In genomic region chr2:163460622-163461021, GRCm38 (mm10) we compare ENCODE assay signal across 19 mouse cellular contexts. TPM values are rescaled to one million over a fixed set of nuclear protein-coding genes. Genes with fewer than 3 reads are reported as not detected.
DNase-seq lines count a peak whose midpoint lies in the region.
"Had no signal": no experiment of that assay in that cellular context is flagged by ENCODE, and none has a peak within 500 bp of the region (broad histone marks: within the 10 kb centered on the region; RNA-seq: fewer than 3 reads in every experiment).

No protein-coding gene starts in this region.

- DNase-seq in cerebellum, adult 11-12 months = peak; percentile 5
- DNase-seq in cerebellum, adult 11 months = no peak
- peak; percentile 4 for DNase-seq in cerebellum, adult 9-10 months
- no peak for DNase-seq in cerebellum, postnatal 10 days
- peak; percentile 91 for DNase-seq in heart, adult 11 months
- DNase-seq in heart, postnatal 4 days = no peak
- no peak for DNase-seq in adrenal gland, postnatal 36 days
- DNase-seq: adrenal gland, adult 8-10 months; adrenal gland, postnatal 25 days; forebrain, postnatal 0 days; gastrocnemius, postnatal 25 days; kidney, adult 18-20 months; kidney, adult 9 months had no signal

RNA-seq across cellular contexts. Expression of gene Fitm2, which starts 11.8 kb away (rescaled TPM):
- 10 to 100 TPM; 27.8 to 28.1 TPM for total RNA-seq in heart, postnatal 4 days (2021)
- total RNA-seq in adrenal gland, postnatal 36 days (2021) = 10 to 100 TPM; 83.6 to 87.8 TPM

RNA-seq across cellular contexts. Expression of gene Gdap1l1, which starts 22.3 kb away (rescaled TPM):
- total RNA-seq in heart, postnatal 4 days (2021) = not detected
- 1 to 10 TPM; 2.8 to 3.1 TPM for total RNA-seq in adrenal gland, postnatal 36 days (2021)
- total RNA-seq: gastrocnemius, postnatal 25 days; granulocyte monocyte progenitor cell, adult 5-6 weeks; heart, adult 8-10 months; heart, postnatal 25 days had no signal

RNA-seq across cellular contexts. Expression of gene R3hdml, which starts 31.5 kb away (rescaled TPM):
- not detected for total RNA-seq in heart, postnatal 4 days (2021)
- total RNA-seq in adrenal gland, postnatal 36 days (2021) = not detected
- total RNA-seq: adrenal gland, adult 8-10 months; adrenal gland, postnatal 25 days; common myeloid progenitor, adult 5-6 weeks; G1E; gastrocnemius, adult 8-10 months; gastrocnemius, postnatal 25 days; granulocyte monocyte progenitor cell, adult 5-6 weeks; heart, adult 8-10 months; heart, postnatal 25 days had no signal

RNA-seq across cellular contexts. Expression of gene Oser1, which starts 36.1 kb away (rescaled TPM):
- total RNA-seq in heart, postnatal 4 days (2021) = 10 to 100 TPM; 21.6 to 24.2 TPM
- 10 to 100 TPM; 37.2 to 43.4 TPM for total RNA-seq in adrenal gland, postnatal 36 days (2021)

RNA-seq across cellular contexts. Expression of gene Hnf4a, which starts 46.0 kb away (rescaled TPM):
- total RNA-seq in heart, postnatal 4 days (2021) = not detected
- total RNA-seq in adrenal gland, postnatal 36 days (2021) = under 1 TPM in 1 of 2 experiments, not detected in 1; 0.40 TPM
- total RNA-seq: adrenal gland, postnatal 25 days; forebrain, postnatal 0 days; gastrocnemius, postnatal 25 days; heart, adult 8-10 months; heart, postnatal 25 days had no signal

Comparison
In these comparisons a context has a peak if more than half of its experiments do, and no peak if none do; other contexts are left out.
1. DNase-seq: peak in cerebellum, adult 11-12 months (single experiment), cerebellum, adult 9-10 months (single experiment) and heart, adult 11 months (single experiment); none in cerebellum, adult 11 months (single experiment), cerebellum, postnatal 10 days (0 of 2), heart, postnatal 4 days (single experiment) and adrenal gland, postnatal 36 days (0 of 2).